Mouse (Mus musculus) thymus, postnatal 25 days (tissue): Measurements from ENCODE around the gene Hbb-bh1.
"Not testable (repeated sequence)": the region's sequence is repeated elsewhere in the genome, so short reads cannot be mapped to it uniquely, and the experiment has no call there.

ENCODE experiments used
- DNase-seq: peaks from one replicate; pipeline ENCODE4 v3.0.0; 2022

The Hbb-bh1 gene

GRCm38 (mm10) chr7:103811223-103811845, 31.6 kb downstream of the Hbb-bh1 start:
- DNase-seq: no peak

- no peak for DNase-seq
These were observed 32.2 kb downstream of the Hbb-bh1 start for GRCm38 (mm10) chr7:103810746-103811145.

- DNase-seq: no peak
These were observed 32.7 kb downstream of the Hbb-bh1 start for GRCm38 (mm10) chr7:103810296-103810695.

DNA sequence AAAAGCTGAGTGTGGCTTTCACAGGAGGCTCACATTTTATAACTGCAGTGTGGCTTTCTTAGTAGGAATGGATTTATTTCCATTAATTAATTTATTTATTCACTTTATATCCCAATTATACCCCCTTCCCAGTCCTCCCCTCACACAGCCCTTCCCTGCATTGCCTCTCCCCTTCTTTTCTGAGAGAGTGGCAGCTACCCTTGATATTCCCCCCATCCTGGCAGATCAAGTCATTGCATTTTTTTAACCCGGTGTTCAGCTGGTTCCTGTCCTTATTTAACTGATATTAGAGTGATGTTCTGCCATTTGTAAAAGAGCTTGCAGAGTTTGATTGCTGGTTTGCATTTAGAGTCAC, 33.2 kb downstream of the Hbb-bh1 start:
- no peak for DNase-seq

DNA sequence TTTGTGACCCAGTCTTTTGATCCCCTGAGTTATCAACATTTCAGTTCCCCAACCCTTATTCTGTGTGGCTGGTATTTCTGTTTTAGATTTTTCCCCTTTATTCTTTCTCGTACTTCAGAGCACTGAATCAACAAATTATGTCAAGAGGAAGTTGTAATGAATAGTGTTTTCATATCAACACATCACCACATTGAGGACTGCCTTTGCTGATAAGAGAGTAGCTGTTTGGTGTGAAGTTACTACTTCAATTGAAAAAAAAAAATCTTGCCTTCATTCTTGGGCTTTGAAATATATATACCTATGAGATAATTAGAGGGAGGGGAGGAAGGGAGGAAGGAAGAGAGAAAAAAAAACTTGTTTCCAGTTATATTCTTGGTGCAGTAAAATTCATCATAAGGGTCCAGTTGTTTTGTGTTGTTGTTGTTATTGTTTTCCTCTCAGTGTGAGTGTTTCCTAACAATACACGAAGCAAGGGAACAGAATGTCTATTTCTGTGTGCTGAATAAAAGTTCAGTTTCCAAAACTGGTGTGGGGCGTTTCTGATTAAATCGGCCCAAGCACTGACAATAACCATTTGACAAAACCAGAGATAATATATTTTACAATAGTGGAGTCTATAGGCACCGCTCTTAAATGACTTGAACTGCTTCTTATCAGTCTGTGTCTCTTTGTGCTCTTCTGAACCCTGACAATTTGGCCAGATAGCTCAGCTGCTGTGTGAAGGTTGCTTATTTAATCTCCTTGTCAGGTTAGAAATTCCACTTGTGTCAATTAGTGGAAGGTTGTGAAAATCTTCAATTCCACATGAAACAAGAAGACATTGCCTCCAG, 33.8 kb downstream of the Hbb-bh1 start:
- no peak for DNase-seq

DNA sequence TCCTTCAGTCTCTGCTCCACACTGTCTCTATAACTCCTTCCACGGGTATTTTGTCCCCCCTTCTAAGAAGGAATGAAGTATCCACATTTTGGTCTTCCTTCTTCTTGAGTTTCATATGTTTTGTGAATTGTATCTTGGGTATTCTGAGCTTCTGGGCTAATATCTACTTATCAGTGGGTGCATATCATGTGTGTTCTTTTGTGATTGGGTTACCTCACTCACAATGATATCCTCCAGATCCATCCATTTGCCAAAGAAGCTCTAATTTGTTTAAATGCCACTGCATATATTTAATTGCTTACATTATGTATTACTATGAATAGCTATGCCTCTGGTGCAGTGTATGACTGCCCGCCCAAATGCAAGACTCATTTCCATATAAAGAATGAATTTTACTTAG, 34.8 kb downstream of the Hbb-bh1 start:
- not testable (repeated sequence) for DNase-seq

DNA sequence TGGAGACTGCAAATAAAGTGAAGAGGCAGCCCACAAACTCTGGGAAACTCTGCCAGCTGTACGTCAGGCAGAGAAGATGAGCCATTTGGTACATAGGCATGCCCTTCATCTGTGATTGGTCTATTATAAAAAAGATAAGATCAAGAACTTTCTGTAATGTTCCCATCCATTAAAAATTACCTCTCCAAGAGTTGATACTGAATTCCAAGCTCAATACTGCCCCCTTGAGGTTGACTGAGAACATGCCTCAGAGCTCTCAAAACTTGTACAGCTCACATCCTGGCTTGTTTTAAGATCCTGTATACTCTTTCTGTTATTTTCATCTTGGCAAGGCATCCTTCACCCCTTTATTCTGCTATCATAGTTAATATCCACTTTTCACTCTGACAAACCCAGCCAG, 36.1 kb downstream of the Hbb-bh1 start:
- DNase-seq: peak; percentile 3

DNA sequence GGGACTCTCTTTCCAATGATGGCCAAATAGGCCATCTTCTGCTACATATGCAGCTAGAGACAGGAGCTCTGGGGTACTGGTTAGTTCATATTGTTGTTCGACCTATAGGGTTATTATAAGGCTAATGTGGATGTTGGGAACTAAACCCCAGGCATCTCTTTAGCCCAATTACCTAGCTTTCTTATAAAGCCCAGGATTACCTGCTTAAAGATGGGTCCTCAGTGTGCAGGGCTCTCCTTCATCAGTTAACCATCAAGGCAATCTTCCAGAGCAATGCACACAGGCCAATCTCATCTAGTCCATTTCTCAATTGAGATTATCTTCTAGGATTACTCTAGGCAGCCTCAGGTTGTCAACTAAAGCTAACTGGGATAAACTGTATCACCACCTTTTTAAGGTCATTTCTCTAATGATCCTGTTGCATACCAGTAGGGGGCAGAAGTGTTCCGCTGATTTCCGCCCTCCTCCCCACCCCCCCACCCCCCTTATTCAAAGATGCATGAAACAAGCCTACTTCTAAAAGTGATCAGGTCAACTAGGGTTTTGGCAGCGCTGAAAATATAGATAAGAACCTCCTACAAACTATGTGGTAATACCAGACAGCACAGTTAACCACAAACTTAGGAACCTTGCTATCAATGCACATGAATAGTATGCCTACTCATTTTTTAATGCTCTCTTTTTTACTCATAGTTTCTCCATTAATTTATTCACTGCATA, 50.1 kb downstream of the Hbb-bh1 start:
- DNase-seq: no peak

- no peak for DNase-seq
These were observed 51.2 kb downstream of the Hbb-bh1 start, which contains the start of gene Olfr67 for GRCm38 (mm10) chr7:103791721-103792120. Gene Olfr67 (minus strand): TSS chr7:103791821.
